Mouse (Mus musculus) liver, embryonic 14.5 days (tissue): Measurements from ENCODE around the gene Grcc10. TPM values are rescaled to one million over a fixed set of nuclear protein-coding genes. Genes with fewer than 3 reads are reported as not detected.
A peak's percentile ranks its signal among the peaks of the same experiment; 100 is the strongest.

Source experiments
- ATAC-seq: fragments of 200-750 bp; cut with Nextera tagmentation; 2 replicates; pipeline ENCODE4 v1.8.0; 2017; ENCODE audit warnings: moderate number of reproducible peaks, mild to moderate bottlenecking, moderate library complexity; ENCODE audit not compliant: insufficient read depth
- DNase-seq, 3 experiments: peaks; one replicate each; pipeline ENCODE4 v3.0.0-alpha.2; 2012 to 2013; ENCODE audit warnings: low read depth in 3 of 3, low spot score in 3 of 3
- H3K27ac ChIP-seq: fragments of 300-500 bp; sonication (generic); 2 replicates; pipeline ENCODE4 v1.5.1; 2014; ENCODE audit warnings: moderate library complexity, mild to moderate bottlenecking, control low read depth, inconsistent platforms
- H3K27me3 ChIP-seq: fragments of 300-500 bp; sonication (generic); 2 replicates; pipeline ENCODE4 v1.6.1; 2014; ENCODE audit warnings: mild to moderate bottlenecking, low read length, moderate library complexity; ENCODE audit not compliant: control insufficient read depth, insufficient read depth
- H3K36me3 ChIP-seq: fragments of 300-500 bp; sonication (generic); replicated peaks from 2 replicates; pipeline ENCODE4 v1.6.1; 2014; ENCODE audit warnings: low read depth; ENCODE audit not compliant: control insufficient read depth, insufficient read depth
- H3K4me1 ChIP-seq, 2 experiments: fragments of 200-500 bp in 1 of 2; fragments of 300-500 bp in 1 of 2; sonication (generic) in 1 of 2; replicated peaks; 2 replicates each; pipeline ENCODE4 v1.6.1; 2012 to 2014; ENCODE audit warnings: antibody characterized with exemption in 1 of 2, inconsistent platforms in 1 of 2, low read length in 1 of 2; ENCODE audit not compliant: control insufficient read depth in 2 of 2, insufficient read depth in 2 of 2
- H3K4me2 ChIP-seq: fragments of 300-500 bp; sonication (generic); 2 replicates; pipeline ENCODE4 v1.6.1; 2014; ENCODE audit warnings: low read depth, mild to moderate bottlenecking, control low read depth, moderate library complexity
- H3K4me3 ChIP-seq, 2 experiments: fragments of 200-500 bp in 1 of 2; fragments of 300-500 bp in 1 of 2; sonication (generic) in 1 of 2; 2 replicates each; pipeline ENCODE4 v1.5.1; 2012 to 2014; ENCODE audit warnings: low read depth in 2 of 2, low read length in 2 of 2, mild to moderate bottlenecking in 2 of 2, control low read depth in 1 of 2, inconsistent platforms in 1 of 2, moderate library complexity in 1 of 2; ENCODE audit not compliant: insufficient read depth in 1 of 2
- H3K9ac ChIP-seq: fragments of 300-500 bp; sonication (generic); replicated peaks from 2 replicates; pipeline ENCODE4 v1.6.1; 2014; ENCODE audit warnings: mild to moderate bottlenecking, control low read depth, moderate library complexity
- H3K9me3 ChIP-seq: fragments of 300-500 bp; sonication (generic); 2 replicates; pipeline ENCODE4 v1.6.1; 2016; ENCODE audit warnings: low read length, mixed read lengths; ENCODE audit not compliant: control insufficient read depth
- CTCF ChIP-seq: IDR thresholded peaks from 2 replicates; pipeline ENCODE4 v1.5.1; 2016; ENCODE audit warnings: antibody characterized with exemption, low read depth, control low read depth
- EP300 ChIP-seq: IDR thresholded peaks from 2 replicates; pipeline ENCODE4 v1.6.1; 2016; ENCODE audit warnings: antibody characterized with exemption, low read depth
- WGBS: fragments of 180-500 bp; shearing (Covaris S2); extraction: QIAGEN DNeasy Blood & Tissue Kit; methylation state at CpG from one replicate; pipeline ENCODE4 v1.1.7; 2014; ENCODE audit not compliant: insufficient replicate concordance; 5-methylcytosine and 5-hydroxymethylcytosine counted together
- polyA plus RNA-seq, 2 experiments: library from polyadenylated mRNA; depleted of rRNA in 1 of 2; stranded (reverse) in 1 of 2; unstranded in 1 of 2; fragments of >200 nt; fragmentation: Nextera tagmentation in 1 of 2; extraction: Ambion mirVana in 1 of 2; gene quantifications; 2 replicates each; pipeline versions ENCODE4 v1.2.1 to v1.2.3; 2012 to 2014

The Grcc10 gene
- polyA plus RNA-seq, 2 experiments = 50.2 to 74.0 TPM

GRCm38 (mm10) chr6:124756652-124757350, 15.6 kb upstream of the Grcc10 start:
- 2% methylated on average over 53 of the region's 54 CpGs for WGBS
- H3K4me3 ChIP-seq = peak overlapping the region; percentile 53 to 55
- peak overlapping the region; percentile 78 for H3K4me2 ChIP-seq
- peaks cover 37% of the 10 kb centered on the region for H3K27me3 ChIP-seq
- ATAC-seq = peak; percentile 37
- H3K9me3 ChIP-seq = no peaks in the 10 kb centered on the region
- H3K4me1 ChIP-seq = peaks cover 0 to 3% of the 10 kb centered on the region in 2 experiments; a peak in 2 of 4 replicates
- no peaks in the 10 kb centered on the region for H3K36me3 ChIP-seq
- TF ChIP-seq CTCF (no peak), EP300 (no peak)
- peak overlapping the region; percentile 31; the same call in 1 of the 2 replicates for H3K9ac ChIP-seq
- no peak for DNase-seq
- H3K27ac ChIP-seq = no peak overlapping the region

GRCm38 (mm10) chr6:124755831-124756595, 14.8 kb upstream of the Grcc10 start, which contains the start of the genes Gm45234 and Atn1:
Gene Gm45234, minus strand, starts transcription at chr6:124756021.
Gene Atn1, minus strand, starts transcription at chr6:124756524.
- Histone ChIP-seq H3K36me3 (no peaks in the 10 kb centered on the region), H3K27me3 (peaks cover 37% of the 10 kb centered on the region), H3K9me3 (no peaks in the 10 kb centered on the region), H3K4me2 (peak within 1 kb of the TSS; percentile 78), H3K27ac (no peak within 1 kb of the TSS), H3K9ac (peak within 1 kb of the TSS; percentile 40), H3K4me1 (peaks cover 0 to 3% of the 10 kb centered on the region in 2 experiments; a peak in 2 of 4 replicates), H3K4me3 (peak within 1 kb of the TSS; percentile 53 to 55)
- DNase-seq (no peak), ATAC-seq (peak; percentile 57)
- TF ChIP-seq EP300 (no peak), CTCF (no peak)
- 1% methylated on average over 77 of the region's 100 CpGs for WGBS

GRCm38 (mm10) chr6:124755306-124755705, 14.1 kb upstream of the Grcc10 start:
- no peak overlapping the region for H3K9ac ChIP-seq
- no peaks in the 10 kb centered on the region for H3K36me3 ChIP-seq
- TF ChIP-seq CTCF (no peak), EP300 (no peak)
- H3K4me1 ChIP-seq = peaks cover 0 to 3% of the 10 kb centered on the region in 2 experiments; a peak in 2 of 4 replicates
- H3K4me2 ChIP-seq = peak overlapping the region; percentile 78
- no peak overlapping the region for H3K27ac ChIP-seq
- no peaks in the 10 kb centered on the region for H3K9me3 ChIP-seq
- 17% methylated on average over 3 of the region's 3 CpGs for WGBS
- DNase-seq (no peak), ATAC-seq (no peak)
- peaks cover 37% of the 10 kb centered on the region for H3K27me3 ChIP-seq
- H3K4me3 ChIP-seq = peak overlapping the region; percentile 46 to 53

- no peak for ATAC-seq
- DNase-seq = no peak
- Histone ChIP-seq H3K4me3 (no peak overlapping the region), H3K27me3 (peaks cover 37% of the 10 kb centered on the region), H3K4me2 (no peak overlapping the region), H3K9ac (no peak overlapping the region), H3K4me1 (peaks cover 0 to 3% of the 10 kb centered on the region in 2 experiments; a peak in 2 of 4 replicates), H3K27ac (no peak overlapping the region), H3K9me3 (no peaks in the 10 kb centered on the region), H3K36me3 (no peaks in the 10 kb centered on the region)
- TF ChIP-seq EP300 (no peak), CTCF (no peak)
- WGBS = 66% methylated on average over 2 of the region's 2 CpGs
These were observed 12.7 kb upstream of the Grcc10 start for GRCm38 (mm10) chr6:124753861-124754260.

- H3K4me3 ChIP-seq = no peak overlapping the region
- no peak overlapping the region for H3K4me2 ChIP-seq
- H3K27me3 ChIP-seq = peaks cover 9% of the 10 kb centered on the region
- no peaks in the 10 kb centered on the region for H3K9me3 ChIP-seq
- ATAC-seq (no peak), DNase-seq (no peak)
- no peak overlapping the region for H3K27ac ChIP-seq
- no peak for TF ChIP-seq EP300
- TF ChIP-seq CTCF = no peak
- WGBS = 59% methylated on average over 8 of the region's 8 CpGs
- H3K4me1 ChIP-seq = peaks cover 0 to 8% of the 10 kb centered on the region in 2 experiments; a peak in 2 of 4 replicates
- H3K36me3 ChIP-seq = no peaks in the 10 kb centered on the region
- no peak overlapping the region for H3K9ac ChIP-seq
These were observed 9.2 kb upstream of the Grcc10 start for GRCm38 (mm10) chr6:124750405-124750804.
